Mouse (Mus musculus) ES-Bruce4 (cell line): ENCODE data around the gene Gm15023.
"Not testable (repeated sequence)": the region's sequence is repeated elsewhere in the genome, so short reads cannot be mapped to it uniquely, and the experiment has no call there.

Experiments
- CTCF ChIP-seq: IDR thresholded peaks from one replicate; pipeline ENCODE4 v1.8.1; 2011; ENCODE audit warnings: low read depth, low read length
- EP300 ChIP-seq: IDR thresholded peaks from 2 replicates; pipeline ENCODE4 v1.6.1; 2011; ENCODE audit warnings: low read depth, low read length; ENCODE audit not compliant: insufficient read depth
- POLR2A ChIP-seq: IDR thresholded peaks from one replicate; pipeline ENCODE4 v1.8.1; 2011; ENCODE audit warnings: low read length; ENCODE audit not compliant: insufficient read depth

DNA sequence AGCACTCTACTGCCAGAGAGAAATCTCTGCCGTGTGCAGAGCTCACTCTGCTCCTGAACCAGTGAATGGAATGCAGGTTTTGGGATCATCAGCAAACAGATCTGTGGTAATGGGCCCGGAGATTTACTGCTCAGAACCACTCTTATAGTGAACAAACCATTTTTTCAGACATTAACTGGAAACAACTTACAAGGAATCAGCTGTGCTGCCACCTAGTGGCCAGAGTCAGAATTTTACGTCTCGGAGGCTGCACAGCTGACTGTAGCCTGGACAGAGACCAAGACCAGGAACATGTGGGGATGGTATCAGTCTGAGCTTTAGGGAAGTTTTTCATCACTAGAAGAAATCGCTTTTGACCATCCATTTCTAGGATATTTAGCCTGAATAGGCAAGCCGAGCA lies 12.5 kb upstream of the Gm15023 start:
- not testable (repeated sequence) for TF ChIP-seq CTCF, POLR2A, EP300
